Mouse (Mus musculus) thymus, adult 18-20 months (tissue): ENCODE data around the gene Prex1.

Experiments used
- DNase-seq, 2 experiments: peaks; one replicate each; pipeline ENCODE4 v3.0.0; 2022; ENCODE audit warnings: mixed read lengths in 2 of 2

The Prex1 gene

GRCm38 (mm10) chr2:166601420-166601819 lies 112.2 kb downstream of the Prex1 start:
- no peak for DNase-seq

GRCm38 (mm10) chr2:166598453-166599155 lies 115.0 kb downstream of the Prex1 start:
- DNase-seq: no peak

- DNase-seq: no peak
These were observed 115.9 kb downstream of the Prex1 start for GRCm38 (mm10) chr2:166597763-166598162.

GRCm38 (mm10) chr2:166592034-166592912 lies 121.4 kb downstream of the Prex1 start:
- DNase-seq: peak; percentile 57 to 64

- no peak for DNase-seq
These were observed 129.1 kb downstream of the Prex1 start for GRCm38 (mm10) chr2:166584491-166584890.

- DNase-seq: no peak
These were observed 130.3 kb downstream of the Prex1 start for GRCm38 (mm10) chr2:166583292-166583691.

GRCm38 (mm10) chr2:166581881-166582583 lies 131.6 kb downstream of the Prex1 start:
- no peak for DNase-seq

- no peak for DNase-seq
These were observed 133.8 kb downstream of the Prex1 start for GRCm38 (mm10) chr2:166579793-166580192.

GRCm38 (mm10) chr2:166579361-166579760 lies 134.3 kb downstream of the Prex1 start:
- no peak for DNase-seq

GRCm38 (mm10) chr2:166575419-166575818 lies 138.2 kb downstream of the Prex1 start:
- DNase-seq: no peak

- no peak for DNase-seq
These were observed 138.7 kb downstream of the Prex1 start for GRCm38 (mm10) chr2:166574934-166575333.

GRCm38 (mm10) chr2:166573621-166574020 lies 140.0 kb downstream of the Prex1 start:
- no peak for DNase-seq

GRCm38 (mm10) chr2:166572297-166572696 lies 141.3 kb downstream of the Prex1 start:
- DNase-seq: no peak

GRCm38 (mm10) chr2:166569182-166569581 lies 144.4 kb downstream of the Prex1 start:
- DNase-seq: no peak

- DNase-seq: no peak
These were observed 148.1 kb downstream of the Prex1 start for GRCm38 (mm10) chr2:166565503-166565902.

- peak in 1 of 2 experiments; percentile 35 for DNase-seq
These were observed 149.2 kb downstream of the Prex1 start for GRCm38 (mm10) chr2:166564455-166564854.

GRCm38 (mm10) chr2:166563890-166564289 lies 149.7 kb downstream of the Prex1 start:
- peak; percentile 63 to 70 for DNase-seq

GRCm38 (mm10) chr2:166563076-166563475 lies 150.6 kb downstream of the Prex1 start:
- no peak for DNase-seq

- no peak for DNase-seq
These were observed 151.9 kb downstream of the Prex1 start for GRCm38 (mm10) chr2:166561781-166562180.

GRCm38 (mm10) chr2:166560826-166561225 lies 152.8 kb downstream of the Prex1 start:
- no peak for DNase-seq

- no peak for DNase-seq
These were observed 154.1 kb downstream of the Prex1 start for GRCm38 (mm10) chr2:166559531-166559930.

- no peak for DNase-seq
These were observed 158.1 kb downstream of the Prex1 start for GRCm38 (mm10) chr2:166555508-166555907.

GRCm38 (mm10) chr2:166554169-166554505 lies 159.5 kb downstream of the Prex1 start:
- DNase-seq: no peak
